Mouse (Mus musculus) cortical plate, adult 2 months (tissue): ENCODE measurements around the gene Slc26a3.

Experiments
- CTCF ChIP-seq: fragments of 200-500 bp; IDR thresholded peaks from 2 replicates; pipeline ENCODE4 v1.5.1; 2011; ENCODE audit warnings: mild to moderate bottlenecking, control low read depth, low read length; ENCODE audit not compliant: insufficient read depth; ENCODE audit errors: extremely low read depth
- POLR2A ChIP-seq: fragments of 200-500 bp; IDR thresholded peaks from 2 replicates; pipeline ENCODE4 v1.6.1; 2011; ENCODE audit warnings: mild to moderate bottlenecking, low read length, control low read depth; ENCODE audit not compliant: insufficient read depth; ENCODE audit errors: extremely low read depth

- TF ChIP-seq CTCF = no peak
- no peak for TF ChIP-seq POLR2A
These were observed 13.4 kb upstream of the Slc26a3 start for GRCm38 (mm10) chr12:31377241-31377640.
